Mouse (Mus musculus) liver, embryonic 13.5 days (tissue): Measurements from ENCODE around the gene Tbx21. TPM values are rescaled to one million over a fixed set of nuclear protein-coding genes. Genes with fewer than 3 reads are reported as not detected.

ENCODE experiments used
- ATAC-seq: fragments of 200-750 bp; cut with Nextera tagmentation; 2 replicates; pipeline ENCODE4 v1.8.0; 2017; ENCODE audit warnings: low read depth, mild to moderate bottlenecking, moderate number of reproducible peaks, moderate library complexity
- DNase-seq: peaks from one replicate; pipeline ENCODE4 v3.0.0; 2022
- H3K27ac ChIP-seq: fragments of 300-500 bp; sonication (generic); 2 replicates; pipeline ENCODE4 v1.5.1; 2015; ENCODE audit warnings: moderate library complexity, mild to moderate bottlenecking, inconsistent platforms
- H3K27me3 ChIP-seq: fragments of 300-500 bp; sonication (generic); 2 replicates; pipeline ENCODE4 v1.6.1; 2015; ENCODE audit warnings: mild to moderate bottlenecking, inconsistent platforms
- H3K36me3 ChIP-seq: fragments of 300-500 bp; sonication (generic); 2 replicates; pipeline ENCODE4 v1.6.1; 2015; ENCODE audit warnings: mild to moderate bottlenecking, inconsistent platforms
- H3K4me1 ChIP-seq: fragments of 300-500 bp; sonication (generic); replicated peaks from 2 replicates; pipeline ENCODE4 v1.6.1; 2015; ENCODE audit warnings: inconsistent platforms
- H3K4me2 ChIP-seq: fragments of 300-500 bp; sonication (generic); 2 replicates; pipeline ENCODE4 v1.6.1; 2015; ENCODE audit warnings: inconsistent platforms, mild to moderate bottlenecking, moderate library complexity
- H3K4me3 ChIP-seq: fragments of 300-500 bp; sonication (generic); replicated peaks from 2 replicates; pipeline ENCODE4 v1.5.1; 2015; ENCODE audit warnings: mild to moderate bottlenecking, inconsistent platforms
- H3K9ac ChIP-seq: fragments of 300-500 bp; sonication (generic); 2 replicates; pipeline ENCODE4 v1.6.1; 2015; ENCODE audit warnings: mild to moderate bottlenecking, inconsistent platforms
- H3K9me3 ChIP-seq: fragments of 300-500 bp; sonication (generic); replicated peaks from 2 replicates; pipeline ENCODE4 v1.6.1; 2016; ENCODE audit warnings: inconsistent platforms
- WGBS: fragments of 180-500 bp; shearing (Covaris S2); methylation state at CpG from one replicate; pipeline ENCODE4 v1.1.7; 2015; ENCODE audit not compliant: insufficient replicate concordance; 5-methylcytosine and 5-hydroxymethylcytosine counted together
- polyA plus RNA-seq: library from polyadenylated mRNA; unstranded; fragments of >200 nt; fragmentation: Nextera tagmentation; extraction: Ambion mirVana; gene quantifications from 2 replicates; pipeline ENCODE4 v1.2.1, GENCODE M21; 2015

Tbx21 gene
- polyA plus RNA-seq, 1 experiment from 2014 or later: not detected

GRCm38 (mm10) chr11:97147333-97147732, 32.2 kb upstream of the Tbx21 start:
- Histone ChIP-seq H3K27ac (no peak overlapping the region), H3K9me3 (no peaks in the 10 kb centered on the region), H3K36me3 (peaks cover 6% of the 10 kb centered on the region; the same call in 1 of the 2 replicates), H3K4me2 (no peak overlapping the region), H3K4me3 (no peak overlapping the region), H3K27me3 (peaks cover 54% of the 10 kb centered on the region), H3K9ac (no peak overlapping the region), H3K4me1 (peaks cover 46% of the 10 kb centered on the region)
- no peak for DNase-seq
- ATAC-seq: no peak
- 68% methylated on average over 8 of the region's 8 CpGs for WGBS

DNA sequence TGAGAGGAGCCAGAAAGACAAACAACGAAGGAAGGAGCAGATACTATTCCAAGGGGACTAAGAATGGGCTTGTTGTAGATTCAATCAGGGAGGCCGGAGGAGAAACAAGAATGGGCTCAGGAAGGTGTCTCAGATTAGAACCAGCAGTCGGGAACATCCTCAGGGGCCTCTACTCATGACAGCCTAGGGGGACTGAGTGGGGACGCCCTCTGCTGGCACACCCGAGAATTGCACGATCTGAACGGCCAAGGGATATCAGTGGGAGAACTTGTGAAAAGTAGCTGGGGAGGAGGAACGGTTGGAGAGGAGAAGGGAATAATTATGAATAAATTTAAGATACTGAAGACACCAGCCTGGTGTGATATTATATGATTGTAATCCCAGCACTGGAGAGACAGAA, 31.6 kb upstream of the Tbx21 start:
- peaks cover 48% of the 10 kb centered on the region for H3K27me3 ChIP-seq
- H3K36me3 ChIP-seq: peaks cover 6% of the 10 kb centered on the region; the same call in 1 of the 2 replicates
- H3K4me1 ChIP-seq: peaks cover 43% of the 10 kb centered on the region
- H3K4me3 ChIP-seq: no peak overlapping the region
- H3K9me3 ChIP-seq: no peaks in the 10 kb centered on the region
- H3K9ac ChIP-seq: no peak overlapping the region
- no peak overlapping the region for H3K27ac ChIP-seq
- no peak overlapping the region for H3K4me2 ChIP-seq
- ATAC-seq (no peak), DNase-seq (peak; percentile 51)
- 12% methylated on average over 8 of the region's 8 CpGs for WGBS

DNA sequence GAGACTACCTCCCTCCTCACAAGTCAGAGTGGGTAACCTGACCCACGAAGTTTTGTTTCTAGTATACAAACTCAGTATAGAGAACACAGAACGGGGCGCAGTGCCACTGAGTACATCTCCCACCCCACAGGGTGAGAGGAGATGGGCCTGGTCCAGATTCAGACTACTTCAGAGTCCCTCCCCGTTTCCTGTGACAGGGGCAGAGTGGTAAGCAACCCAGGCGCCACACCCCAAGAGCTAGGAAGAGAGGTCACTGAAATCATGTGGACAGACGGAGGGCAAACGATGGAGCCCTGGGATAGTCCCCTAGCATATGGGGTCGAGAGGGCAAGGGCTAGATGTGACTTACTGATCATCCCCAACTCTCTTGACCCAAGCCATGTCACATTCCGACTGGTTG, 30.8 kb upstream of the Tbx21 start:
- H3K9ac ChIP-seq: no peak overlapping the region
- peaks cover 37% of the 10 kb centered on the region for H3K4me1 ChIP-seq
- WGBS: 71% methylated on average over 9 of the region's 9 CpGs
- ATAC-seq (no peak), DNase-seq (no peak)
- H3K27me3 ChIP-seq: peaks cover 42% of the 10 kb centered on the region
- no peak overlapping the region for H3K4me2 ChIP-seq
- H3K27ac ChIP-seq: no peak overlapping the region
- H3K9me3 ChIP-seq: no peaks in the 10 kb centered on the region
- H3K36me3 ChIP-seq: peaks cover 6% of the 10 kb centered on the region; the same call in 1 of the 2 replicates
- H3K4me3 ChIP-seq: no peak overlapping the region

GRCm38 (mm10) chr11:97145320-97145719, 30.2 kb upstream of the Tbx21 start:
- Histone ChIP-seq H3K27ac (no peak overlapping the region), H3K4me2 (no peak overlapping the region), H3K4me1 (peaks cover 31% of the 10 kb centered on the region), H3K9ac (no peak overlapping the region), H3K36me3 (peaks cover 6% of the 10 kb centered on the region; the same call in 1 of the 2 replicates), H3K9me3 (no peaks in the 10 kb centered on the region), H3K27me3 (peaks cover 40% of the 10 kb centered on the region), H3K4me3 (no peak overlapping the region)
- 40% methylated on average over 2 of the region's 2 CpGs for WGBS
- ATAC-seq (no peak), DNase-seq (no peak)

DNA sequence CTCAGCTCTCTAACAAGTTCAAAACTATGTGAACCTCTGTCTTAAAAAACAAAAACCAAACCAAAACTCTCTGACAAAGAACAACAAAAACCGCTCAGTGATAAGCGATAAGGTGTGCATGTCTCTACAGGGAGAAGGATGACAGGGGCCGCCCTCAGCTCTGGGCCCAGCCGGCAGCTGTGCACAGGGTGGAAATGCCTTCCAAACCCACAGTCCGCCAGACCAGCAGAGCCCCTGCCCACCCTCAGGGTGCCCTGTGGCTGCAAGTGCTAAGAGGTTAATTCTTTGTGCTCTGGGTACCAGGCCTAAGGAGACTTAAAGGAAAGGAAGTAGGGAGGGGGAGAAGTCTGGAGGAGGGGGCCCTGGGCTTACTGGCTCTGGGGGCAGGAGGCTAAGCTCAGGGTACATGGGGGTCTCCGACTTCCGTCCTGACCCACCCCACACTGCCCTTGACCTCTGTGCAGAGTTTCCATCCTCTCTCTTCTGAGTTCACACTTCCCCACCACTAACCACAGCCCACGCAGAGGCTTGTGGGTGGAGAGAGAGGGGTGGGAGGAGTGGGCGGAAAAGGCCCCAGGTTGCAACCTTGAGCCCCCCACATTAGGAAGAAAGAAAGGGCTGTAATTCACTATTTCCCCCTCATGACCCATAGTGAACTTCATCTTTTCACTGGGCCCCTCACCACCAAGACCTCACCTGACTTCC, 28.2 kb upstream of the Tbx21 start:
- ATAC-seq (no peak), DNase-seq (no peak)
- no peak overlapping the region for H3K4me2 ChIP-seq
- 49% methylated on average over 9 of the region's 9 CpGs for WGBS
- peaks cover 40% of the 10 kb centered on the region for H3K27me3 ChIP-seq
- peaks cover 11% of the 10 kb centered on the region; the same call in 1 of the 2 replicates for H3K36me3 ChIP-seq
- H3K27ac ChIP-seq: no peak overlapping the region
- H3K9me3 ChIP-seq: no peaks in the 10 kb centered on the region
- H3K4me3 ChIP-seq: no peak overlapping the region
- peaks cover 30% of the 10 kb centered on the region for H3K4me1 ChIP-seq
- no peak overlapping the region for H3K9ac ChIP-seq

- Histone ChIP-seq H3K27ac (peak overlapping the region; percentile 50), H3K4me2 (no peak overlapping the region), H3K27me3 (peaks cover 40% of the 10 kb centered on the region), H3K4me3 (no peak overlapping the region), H3K4me1 (peaks cover 36% of the 10 kb centered on the region), H3K36me3 (peaks cover 11% of the 10 kb centered on the region; the same call in 1 of the 2 replicates), H3K9me3 (no peaks in the 10 kb centered on the region), H3K9ac (no peak overlapping the region)
- 34% methylated on average over 8 of the region's 8 CpGs for WGBS
- DNase-seq (no peak), ATAC-seq (no peak)
These were observed 27.1 kb upstream of the Tbx21 start for GRCm38 (mm10) chr11:97142159-97142608.

DNA sequence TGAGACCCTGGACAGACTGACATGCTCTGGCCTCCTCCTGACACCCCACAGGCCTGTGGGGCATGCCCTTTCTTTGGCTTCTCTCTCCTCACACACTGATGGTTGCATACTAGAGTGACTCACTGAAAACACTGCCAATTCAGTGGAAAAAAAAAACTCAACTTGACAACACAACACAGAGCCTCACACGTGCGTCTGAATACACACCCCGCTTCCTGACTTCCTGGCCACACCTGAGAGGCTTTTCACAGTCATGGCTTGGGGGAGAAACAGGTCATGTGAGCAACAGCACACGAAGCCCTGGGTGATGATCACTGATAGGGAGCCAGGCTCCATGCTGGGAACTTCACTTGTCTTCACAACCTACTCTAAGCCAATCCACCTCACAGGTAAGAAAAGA, 25.7 kb upstream of the Tbx21 start:
- H3K4me1 ChIP-seq: peaks cover 26% of the 10 kb centered on the region
- H3K4me2 ChIP-seq: no peak overlapping the region
- no peak overlapping the region for H3K4me3 ChIP-seq
- no peak for ATAC-seq
- no peaks in the 10 kb centered on the region for H3K9me3 ChIP-seq
- no peak overlapping the region for H3K27ac ChIP-seq
- no peak for DNase-seq
- H3K36me3 ChIP-seq: peaks cover 8% of the 10 kb centered on the region; the same call in 1 of the 2 replicates
- no peak overlapping the region for H3K9ac ChIP-seq
- peaks cover 39% of the 10 kb centered on the region for H3K27me3 ChIP-seq
- 59% methylated on average over 4 of the region's 4 CpGs for WGBS

- Histone ChIP-seq H3K9ac (no peak overlapping the region), H3K4me1 (peaks cover 26% of the 10 kb centered on the region), H3K36me3 (peaks cover 5% of the 10 kb centered on the region; the same call in 1 of the 2 replicates), H3K27ac (no peak overlapping the region), H3K4me2 (peak overlapping the region; percentile 43; the same call in 1 of the 2 replicates), H3K27me3 (peaks cover 48% of the 10 kb centered on the region), H3K9me3 (no peaks in the 10 kb centered on the region), H3K4me3 (0 out of 2 replicates have a peak overlapping the region, but pooled peaks have one; percentile 21)
- no peak for DNase-seq
- ATAC-seq: no peak
- WGBS: 79% methylated on average over 15 of the region's 15 CpGs
These were observed 24.1 kb upstream of the Tbx21 start for GRCm38 (mm10) chr11:97139256-97139655.

DNA sequence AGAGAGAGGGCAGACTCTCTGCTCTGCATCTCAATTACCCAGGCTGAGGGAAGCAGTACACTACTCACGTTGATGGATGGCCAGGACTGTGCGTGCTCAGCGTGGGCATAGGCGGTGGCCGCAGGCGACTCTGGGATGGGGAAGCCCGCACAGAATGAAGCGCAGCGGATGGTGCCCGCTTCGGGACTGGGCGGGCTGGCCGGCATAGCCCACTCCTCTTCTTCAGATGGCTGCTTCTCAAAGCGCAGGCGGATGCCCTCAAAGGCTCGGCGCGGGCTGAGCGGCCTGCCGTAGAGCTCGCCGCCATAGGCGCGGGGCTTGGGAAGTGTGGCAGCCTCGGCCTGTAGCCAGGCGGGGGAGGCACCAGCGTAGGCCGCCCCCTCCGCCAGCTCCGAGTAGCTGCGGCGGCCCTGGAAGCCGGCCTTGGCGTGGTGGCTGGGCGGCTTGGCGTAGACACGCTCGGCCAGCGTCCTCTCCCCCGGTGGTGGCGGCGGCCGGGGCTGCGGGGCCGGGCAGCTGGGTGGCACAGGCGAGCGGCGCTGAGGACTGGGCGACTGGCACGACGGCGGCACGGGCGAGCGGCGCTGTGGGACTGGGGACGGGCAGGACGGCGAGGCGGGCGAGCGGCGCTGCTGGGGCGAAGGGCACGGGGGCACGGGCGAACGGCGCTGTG, 23.6 kb upstream of the Tbx21 start:
- peaks cover 26% of the 10 kb centered on the region for H3K4me1 ChIP-seq
- no peaks in the 10 kb centered on the region for H3K9me3 ChIP-seq
- WGBS: 81% methylated on average over 69 of the region's 69 CpGs
- no peak overlapping the region for H3K27ac ChIP-seq
- H3K4me2 ChIP-seq: peak overlapping the region; percentile 43
- ATAC-seq: no peak; the same call in 1 of the 2 replicates
- peaks cover 53% of the 10 kb centered on the region for H3K27me3 ChIP-seq
- peaks cover 5% of the 10 kb centered on the region; the same call in 1 of the 2 replicates for H3K36me3 ChIP-seq
- no peak overlapping the region for H3K9ac ChIP-seq
- H3K4me3 ChIP-seq: peak overlapping the region; percentile 21; the same call in 1 of the 2 replicates
- DNase-seq: no peak

DNA sequence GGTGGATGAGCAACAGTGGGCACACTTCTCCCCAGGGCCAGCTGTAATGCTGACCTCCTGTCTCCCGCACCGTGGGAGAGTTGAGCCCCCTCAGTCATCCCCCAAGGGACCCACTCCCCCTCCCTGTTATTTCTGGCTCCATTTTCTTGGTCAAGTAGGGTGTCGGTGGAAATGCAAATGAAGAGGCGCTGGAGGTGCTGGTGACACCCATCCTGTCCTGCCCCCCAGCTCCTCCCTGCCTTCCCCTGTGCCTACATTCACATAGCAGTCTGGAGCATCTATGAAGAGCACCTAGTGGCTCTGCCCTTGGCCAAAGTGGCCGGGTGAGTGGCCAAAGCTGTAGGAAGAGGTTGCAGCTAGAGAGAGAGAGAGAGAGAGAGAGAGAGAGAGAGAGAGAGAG, 18.1 kb upstream of the Tbx21 start:
- peaks cover 60% of the 10 kb centered on the region for H3K27me3 ChIP-seq

GRCm38 (mm10) chr11:97132185-97132584, 17.1 kb upstream of the Tbx21 start:
- Histone ChIP-seq H3K9me3 (no peaks in the 10 kb centered on the region), H3K4me2 (no peak overlapping the region), H3K27ac (no peak overlapping the region), H3K4me3 (no peak overlapping the region), H3K27me3 (peaks cover 50% of the 10 kb centered on the region), H3K4me1 (peaks cover 8% of the 10 kb centered on the region), H3K9ac (no peak overlapping the region), H3K36me3 (no peaks in the 10 kb centered on the region)
- WGBS: 23% methylated on average over 6 of the region's 6 CpGs
- ATAC-seq (no peak), DNase-seq (no peak)

More for the DNA sequence above, 18.1 kb upstream of the Tbx21 start:
- Histone ChIP-seq H3K4me1 (peaks cover 9% of the 10 kb centered on the region), H3K9me3 (no peaks in the 10 kb centered on the region), H3K4me3 (no peak overlapping the region), H3K36me3 (no peaks in the 10 kb centered on the region), H3K4me2 (no peak overlapping the region), H3K27ac (no peak overlapping the region), H3K9ac (no peak overlapping the region)
- ATAC-seq: no peak
- no peak for DNase-seq
- WGBS: 41% methylated on average over 5 of the region's 5 CpGs
